Mouse (Mus musculus) ES-E14 (cell line): ENCODE data around the gene Cdc42bpa. TPM values are rescaled to one million over a fixed set of nuclear protein-coding genes. Genes with fewer than 3 reads are reported as not detected.

Experiments used
- DNase-seq: peaks from one replicate; pipeline ENCODE4 v3.0.0-alpha.2; 2013; ENCODE audit warnings: low read depth, low spot score
- H3K27ac ChIP-seq: 2 replicates; pipeline ENCODE4 v1.5.1; 2012; ENCODE audit warnings: low read depth, mild to moderate bottlenecking, low read length, moderate library complexity, mixed read lengths; ENCODE audit not compliant: poor library complexity, insufficient read depth, severe bottlenecking
- H3K36me3 ChIP-seq: 2 replicates; pipeline ENCODE4 v1.6.1; 2012; ENCODE audit warnings: mild to moderate bottlenecking, low read length, moderate library complexity, mixed read lengths; ENCODE audit not compliant: control insufficient read depth, poor library complexity, insufficient read depth, severe bottlenecking
- H3K4me1 ChIP-seq, 2 experiments: fragments of 150-350 bp in 1 of 2; sonication (generic) in 1 of 2; 2 replicates each; pipeline ENCODE4 v1.6.1; 2012; ENCODE audit warnings: low read length in 2 of 2, mild to moderate bottlenecking in 1 of 2, mixed read lengths in 1 of 2; ENCODE audit not compliant: control insufficient read depth in 2 of 2, insufficient read depth in 2 of 2, poor library complexity in 1 of 2
- H3K4me3 ChIP-seq, 2 experiments: fragments of 150-350 bp in 1 of 2; sonication (generic) in 1 of 2; 2 replicates each; pipeline ENCODE4 v1.5.1; 2012; ENCODE audit warnings: low read length in 2 of 2, low read depth in 1 of 2, mild to moderate bottlenecking in 1 of 2, mixed read lengths in 1 of 2; ENCODE audit not compliant: insufficient read depth in 1 of 2, poor library complexity in 1 of 2, severe bottlenecking in 1 of 2
- H3K9ac ChIP-seq: 2 replicates; pipeline ENCODE4 v1.6.1; 2012; ENCODE audit warnings: low read depth, mild to moderate bottlenecking, low read length, mixed read lengths; ENCODE audit not compliant: poor library complexity, insufficient read depth, severe bottlenecking
- H3K9me3 ChIP-seq: fragments of 150-350 bp; sonication (generic); 2 replicates; pipeline ENCODE4 v1.6.1; 2012; ENCODE audit warnings: low read depth, mild to moderate bottlenecking, low read length; ENCODE audit not compliant: control insufficient read depth, insufficient read depth
- CHD2 ChIP-seq: IDR thresholded peaks from 2 replicates; pipeline ENCODE4 v1.6.1; 2014; ENCODE audit warnings: mild to moderate bottlenecking, low read depth, low read length, inconsistent platforms
- HCFC1 ChIP-seq: IDR thresholded peaks from 2 replicates; pipeline ENCODE4 v1.6.1; 2012; ENCODE audit warnings: low read length, inconsistent platforms, borderline replicate concordance; ENCODE audit not compliant: insufficient read depth
- MAFK ChIP-seq: IDR thresholded peaks from 2 replicates; pipeline ENCODE4 v1.6.1; 2014; ENCODE audit warnings: mild to moderate bottlenecking, low read depth, low read length, inconsistent platforms; ENCODE audit not compliant: insufficient read depth
- ZC3H11A ChIP-seq: IDR thresholded peaks from 2 replicates; pipeline ENCODE4 v1.6.1; 2012; ENCODE audit warnings: low read depth, mild to moderate bottlenecking, inconsistent platforms, low read length, borderline replicate concordance
- ZNF384 ChIP-seq: IDR thresholded peaks from 2 replicates; pipeline ENCODE4 v1.6.1; 2012; ENCODE audit warnings: low read depth, low read length, inconsistent platforms
- in situ Hi-C, 2 experiments: fragments of 600-800 bp; cut with MboI; formaldehyde crosslinking; loops; one replicate each; pipeline ENCODE4 v1.15.1; 2025; ENCODE audit warnings: low sequenced_read_pairs in 2 of 2, inconsistent platforms in 1 of 2; ENCODE audit not compliant: unreplicated experiment in 2 of 2
- total RNA-seq: library from RNA; depleted of rRNA; stranded (reverse); fragments of 300-350 nt; gene quantifications from 2 replicates; pipeline ENCODE4 v1.2.3, GENCODE M21; 2012; rRNA removed

The Cdc42bpa gene
- 20.6 and 22.1 TPM in 2 replicates for total RNA-seq

DNA sequence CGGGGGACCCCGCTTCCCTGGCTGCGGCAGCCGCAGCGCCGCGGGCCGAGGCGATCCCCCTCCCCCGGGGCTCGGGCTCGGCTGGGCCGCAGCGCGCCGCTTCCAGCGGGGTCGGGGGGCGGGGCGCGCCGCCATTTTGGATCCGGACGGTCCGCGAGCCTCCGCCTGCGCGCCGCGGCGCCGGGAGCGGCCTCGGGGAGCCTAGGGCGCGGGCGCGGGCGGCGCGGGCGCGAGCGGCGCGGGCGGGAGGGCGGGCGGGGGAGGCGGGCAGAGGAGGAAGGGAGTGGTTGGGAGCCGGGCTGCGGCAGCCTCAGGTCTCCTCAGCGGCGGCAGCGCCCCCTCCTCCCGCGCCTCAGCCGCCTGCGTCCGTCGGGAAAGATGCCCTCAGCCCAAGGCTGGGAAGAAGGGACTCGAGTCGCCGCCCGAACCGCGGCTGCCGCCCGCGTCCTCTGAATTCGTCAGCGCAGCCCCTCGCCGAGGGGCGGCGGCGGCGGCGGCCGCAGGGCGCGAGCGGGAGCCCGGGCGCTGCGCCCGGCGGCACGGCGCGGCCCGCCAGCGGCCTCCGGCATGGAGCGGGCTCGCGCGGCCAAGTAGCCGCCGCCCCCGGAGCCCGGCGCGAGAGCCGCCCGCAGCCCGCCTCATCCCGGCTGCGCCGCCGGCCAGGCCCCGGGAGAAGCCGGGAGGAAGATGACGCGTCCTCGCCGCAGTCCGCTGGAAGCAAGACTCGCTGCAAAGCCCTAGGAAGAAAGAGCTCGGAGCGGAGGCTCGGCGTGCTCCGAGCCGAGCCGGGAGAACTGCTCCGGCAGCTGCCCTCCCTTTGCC is at the start of gene Cdc42bpa:
Gene Cdc42bpa, plus strand, starts transcription at position 752 of the 822 bp plus-strand sequence.
- in situ Hi-C loops, result no loop called here
- Histone ChIP-seq H3K9ac (peak within 1 kb of the TSS; percentile 94), H3K36me3 (no peaks in the 10 kb centered on the region), H3K27ac (peak within 1 kb of the TSS; percentile 48), H3K4me3 (peak within 1 kb of the TSS; percentile 88 to 90), H3K9me3 (no peaks in the 10 kb centered on the region), H3K4me1 (peaks cover 0 to 4% of the 10 kb centered on the region in 2 experiments; a peak in 2 of 4 replicates)
- DNase-seq, result peak; percentile 42
- TF ChIP-seq ZNF384, result no peak
- TF ChIP-seq ZC3H11A, result no peak
- no peak for TF ChIP-seq MAFK
- TF ChIP-seq CHD2, result no peak
- no peak for TF ChIP-seq HCFC1

DNA sequence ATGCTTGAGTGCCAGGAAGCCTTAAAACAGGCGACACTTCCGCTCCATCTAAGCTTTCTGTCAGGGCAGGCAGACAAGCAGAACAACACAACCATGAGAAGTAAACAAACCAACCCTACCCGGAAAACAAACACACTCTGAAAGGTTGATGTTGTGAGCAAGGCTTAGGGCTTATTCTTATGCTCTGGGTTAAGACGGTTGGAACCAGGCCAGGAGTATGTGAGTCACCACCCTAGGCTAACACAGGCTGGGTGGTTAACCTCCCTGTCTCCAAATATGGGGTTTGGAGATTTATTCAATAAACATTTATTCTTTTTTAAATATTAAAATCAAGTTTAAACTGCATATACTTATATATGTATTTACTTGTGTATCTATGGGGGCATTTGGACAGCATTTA is 46.8 kb upstream of the Cdc42bpa start:
- Histone ChIP-seq H3K27ac (no peak overlapping the region), H3K4me3 (no peak overlapping the region), H3K9ac (no peak overlapping the region), H3K4me1 (peaks cover 0 to 5% of the 10 kb centered on the region in 2 experiments; a peak in 1 of 4 replicates), H3K9me3 (peaks cover 3% of the 10 kb centered on the region; the same call in 1 of the 2 replicates), H3K36me3 (no peaks in the 10 kb centered on the region)
- TF ChIP-seq HCFC1 (no peak), ZNF384 (no peak), CHD2 (no peak), MAFK (no peak), ZC3H11A (no peak)
- no peak for DNase-seq
- in situ Hi-C loops, result no loop called here

DNA sequence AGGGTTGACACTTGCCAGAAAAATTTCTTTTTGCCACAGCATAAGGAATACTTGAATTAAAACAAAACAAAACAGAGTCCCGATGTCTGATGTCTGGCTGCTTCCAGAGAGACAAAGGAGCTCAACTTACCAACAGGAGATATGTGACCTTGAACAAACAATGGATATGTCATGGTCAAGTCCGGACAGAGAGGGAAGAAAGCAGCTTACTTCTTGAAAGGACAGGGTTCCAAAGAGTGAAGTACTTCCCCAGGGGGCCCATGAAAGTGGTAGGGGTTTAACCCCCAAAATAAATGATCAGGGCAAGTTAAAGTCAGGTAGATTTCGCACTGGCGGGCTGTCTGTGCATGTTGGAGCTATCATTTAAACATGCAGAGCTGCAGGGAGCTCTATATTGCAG is 43.2 kb upstream of the Cdc42bpa start:
- DNase-seq, result no peak
- Histone ChIP-seq H3K4me3 (no peak overlapping the region; a peak in 1 of 4 replicates), H3K27ac (no peak overlapping the region), H3K9ac (no peak overlapping the region), H3K36me3 (no peaks in the 10 kb centered on the region), H3K4me1 (peaks cover 0 to 5% of the 10 kb centered on the region in 2 experiments; a peak in 1 of 4 replicates), H3K9me3 (no peaks in the 10 kb centered on the region)
- TF ChIP-seq MAFK (no peak), CHD2 (no peak), HCFC1 (no peak), ZC3H11A (no peak), ZNF384 (no peak)
- in situ Hi-C loops, result no loop called here

DNA sequence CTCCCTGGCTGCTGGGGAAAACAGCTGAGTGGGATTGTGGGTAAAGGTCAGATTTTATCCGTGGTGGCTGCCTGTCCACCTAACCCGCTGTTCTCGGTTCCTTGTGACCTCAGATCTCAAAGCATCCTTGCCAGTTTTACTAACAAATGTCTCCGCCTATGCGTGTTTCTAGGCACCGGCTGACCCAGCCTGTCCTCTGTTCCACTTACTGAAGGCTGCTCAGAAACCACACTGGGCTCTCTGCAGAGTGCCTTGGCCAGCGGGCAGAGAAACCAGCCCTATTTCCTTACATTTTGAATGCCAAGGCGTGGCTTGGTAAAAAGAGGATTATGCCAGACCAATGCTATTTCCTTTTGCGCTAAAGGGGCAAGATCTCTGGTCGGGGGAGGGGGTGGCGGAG is 42.8 kb upstream of the Cdc42bpa start:
- no peak overlapping the region for H3K9ac ChIP-seq
- H3K4me3 ChIP-seq, result peak overlapping the region in 1 of 2 experiments; percentile 28; a peak in 2 of 4 replicates
- TF ChIP-seq MAFK (no peak), ZNF384 (no peak), HCFC1 (no peak), CHD2 (no peak), ZC3H11A (no peak)
- no peaks in the 10 kb centered on the region for H3K9me3 ChIP-seq
- no peak for DNase-seq
- in situ Hi-C loops, result no loop called here
- no peak overlapping the region for H3K27ac ChIP-seq
- H3K36me3 ChIP-seq, result no peaks in the 10 kb centered on the region
- H3K4me1 ChIP-seq, result peaks cover 0 to 5% of the 10 kb centered on the region in 2 experiments; a peak in 1 of 4 replicates
